Mouse (Mus musculus) G1E (cell line): ENCODE data around the gene Zfp296.

Experiments used
- CTCF ChIP-seq: IDR thresholded peaks from 2 replicates; pipeline ENCODE4 v1.5.1; 2012; ENCODE audit warnings: low read depth, low read length, inconsistent platforms, mixed read lengths
- GATA1 ChIP-seq: IDR thresholded peaks from 2 replicates; pipeline ENCODE4 v1.6.1; 2012; ENCODE audit warnings: borderline replicate concordance, low read length, inconsistent platforms, mixed read lengths
- POLR2AphosphoS5 ChIP-seq: IDR thresholded peaks from 2 replicates; pipeline ENCODE4 v1.6.1; 2012; ENCODE audit warnings: low read depth, low read length, inconsistent platforms; ENCODE audit not compliant: insufficient replicate concordance
- TAL1 ChIP-seq: conservative IDR thresholded peaks from 2 replicates; pipeline ENCODE4 v1.6.1; 2012; ENCODE audit warnings: low read depth, low read length, inconsistent platforms, mixed read lengths

DNA sequence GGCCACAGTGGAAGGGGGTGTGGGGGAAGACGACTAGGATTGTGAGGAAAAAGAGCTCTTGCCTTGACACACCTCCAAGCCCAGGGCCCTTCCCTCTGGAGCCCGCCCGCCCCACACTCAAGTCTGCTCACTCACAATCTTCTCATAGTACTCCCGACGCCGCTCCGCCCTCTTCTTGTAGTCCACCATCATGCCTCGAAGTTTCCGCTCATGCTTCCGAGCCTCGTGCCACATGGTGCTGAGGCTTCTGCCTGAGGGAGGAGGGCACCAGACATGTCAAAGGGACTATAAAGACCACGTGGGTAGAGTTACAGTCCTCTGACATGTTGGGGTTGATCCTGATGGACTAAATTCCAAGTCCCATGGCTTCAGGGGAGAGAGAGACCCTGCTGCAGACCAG lies 26.0 kb downstream of the Zfp296 start:
- TF ChIP-seq CTCF (no peak), GATA1 (no peak), TAL1 (no peak), POLR2AphosphoS5 (no peak)
